Mouse (Mus musculus): ENCODE measurements at regions not wholly inside any gene's neighbourhood (a gene's known extent, or its start where the extent isn't known, plus 50 kb on each side); places are given as distances from the start of the nearest gene placed in this dataset.

GRCm38 (mm10) chr13:5240541-5240940 lies 620.7 kb upstream of the Klf6 start:
- TF ChIP-seq ZNF384 (IDR thresholded peaks at IDR 0.05; ENCODE audit: low read depth, low read length): no peak
- no peak for TF ChIP-seq MAFK (IDR thresholded peaks at IDR 0.05; ENCODE audit: insufficient read depth, low read depth, low read length)
- no peak for TF ChIP-seq HCFC1 (IDR thresholded peaks at IDR 0.05; ENCODE audit: borderline replicate concordance, insufficient read depth, low read length)

Data from ES-E14 (cell line).